Mouse (Mus musculus): Measurements from ENCODE around the gene Gm7942. TPM values are rescaled to one million over a fixed set of nuclear protein-coding genes. Genes with fewer than 3 reads are reported as not detected.

The Gm7942 gene
- polyA plus RNA-seq (2014; fragmentation: Illumina TruSeq; extraction: RNeasy Lipid Tissue Mini Kit (QIAGEN cat#74804); ENCODE audit: low read depth, low replicate concordance), result not detected

DNA sequence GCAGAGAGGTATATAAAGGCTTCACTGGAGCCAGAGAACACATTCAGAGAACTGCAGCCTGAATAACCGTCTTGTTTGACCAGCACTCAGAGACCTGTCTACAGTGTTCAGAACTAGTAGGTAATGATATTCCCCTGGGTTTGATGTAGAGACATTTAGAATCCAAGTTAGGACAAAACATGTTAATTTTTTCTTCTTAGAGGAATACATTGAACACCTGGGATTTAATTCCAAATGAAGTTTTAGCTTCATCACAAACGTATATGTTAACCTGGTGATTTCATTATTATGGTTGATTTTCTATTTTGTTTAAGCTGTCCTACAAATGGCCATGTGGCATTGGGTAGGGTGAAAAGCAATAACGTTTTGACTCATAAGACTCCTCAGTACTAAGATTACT is at the start of gene Gm7942:
Gm7942 (plus strand) TSS at position 301 of the 400 bp plus-strand sequence.

Other genes with a start within 250 kb of the Gm7942 start
- gene Gm3183, start 241.5 kb upstream of the Gm7942 start, polyA plus RNA-seq (2014; fragmentation: Illumina TruSeq; extraction: RNeasy Lipid Tissue Mini Kit (QIAGEN cat#74804); ENCODE audit: low read depth, low replicate concordance), result not detected
- not detected for gene Gm6367, start 118.3 kb upstream of the Gm7942 start, polyA plus RNA-seq (2014; fragmentation: Illumina TruSeq; extraction: RNeasy Lipid Tissue Mini Kit (QIAGEN cat#74804); ENCODE audit: low read depth, low replicate concordance)
- not detected for gene Gm16513, start 75.7 kb downstream of the Gm7942 start, polyA plus RNA-seq (2014; fragmentation: Illumina TruSeq; extraction: RNeasy Lipid Tissue Mini Kit (QIAGEN cat#74804); ENCODE audit: low read depth, low replicate concordance)
- gene Gm10424, start 165.8 kb downstream of the Gm7942 start, polyA plus RNA-seq (2014; fragmentation: Illumina TruSeq; extraction: RNeasy Lipid Tissue Mini Kit (QIAGEN cat#74804); ENCODE audit: low read depth, low replicate concordance), result not detected
- not detected for gene Gm3259, start 199.0 kb downstream of the Gm7942 start, polyA plus RNA-seq (2014; fragmentation: Illumina TruSeq; extraction: RNeasy Lipid Tissue Mini Kit (QIAGEN cat#74804); ENCODE audit: low read depth, low replicate concordance)

Measured in adipose tissue, adult 10 weeks (tissue).